Mouse (Mus musculus): ENCODE results near the gene Treh. TPM values are rescaled to one million over a fixed set of nuclear protein-coding genes. Genes with fewer than 3 reads are reported as not detected.

Gene Treh
- total RNA-seq, 1 experiment from 2014 or later = not detected

GRCm38 (mm10) chr9:44735886-44736285 is 62.9 kb downstream of the Treh start:
- no peak for DNase-seq

Other genes starting within 250 kb of the Treh start
- gene Foxr1, start 232.1 kb upstream of the Treh start, total RNA-seq (2021) = not detected in 2 replicates
- not detected in 2 replicates for gene Upk2, start 218.3 kb upstream of the Treh start, total RNA-seq (2021)
- 56.0 and 82.0 TPM in 2 replicates for gene Bcl9l, start 190.4 kb upstream of the Treh start, total RNA-seq (2021)
- gene Cxcr5, start 111.4 kb upstream of the Treh start, total RNA-seq (2021) = 0.18 TPM in 1 of 2 replicates, not detected in the other
- 126 and 145 TPM in 2 replicates for gene Ddx6, start 68.3 kb upstream of the Treh start, total RNA-seq (2021)
- 33.7 and 36.9 TPM in 2 replicates for gene Phldb1, start 62.0 kb downstream of the Treh start, total RNA-seq (2021)
- gene Arcn1, start 94.6 kb downstream of the Treh start, total RNA-seq (2021) = 148 and 170 TPM in 2 replicates
- 71.7 and 97.0 TPM in 2 replicates for gene Ift46, start 94.7 kb downstream of the Treh start, total RNA-seq (2021)
- 6.1 and 8.6 TPM in 2 replicates for gene Tmem25, start 126.1 kb downstream of the Treh start, total RNA-seq (2021)
- 3.4 and 10.5 TPM in 2 replicates for gene Ttc36, start 129.8 kb downstream of the Treh start, total RNA-seq (2021)
- 31.5 and 47.5 TPM in 2 replicates for gene Kmt2a, start 208.1 kb downstream of the Treh start, total RNA-seq (2021)
- gene Atp5l, start 247.5 kb downstream of the Treh start, total RNA-seq (2021) = 383 and 529 TPM in 2 replicates

Measured in adrenal gland, postnatal 25 days (tissue).